Mouse (Mus musculus): ENCODE data around the gene Bud23. TPM values are rescaled to one million over a fixed set of nuclear protein-coding genes. Genes with fewer than 3 reads are reported as not detected.

Gene Bud23
- polyA plus RNA-seq, 1 experiment = 71.1 TPM

DNA sequence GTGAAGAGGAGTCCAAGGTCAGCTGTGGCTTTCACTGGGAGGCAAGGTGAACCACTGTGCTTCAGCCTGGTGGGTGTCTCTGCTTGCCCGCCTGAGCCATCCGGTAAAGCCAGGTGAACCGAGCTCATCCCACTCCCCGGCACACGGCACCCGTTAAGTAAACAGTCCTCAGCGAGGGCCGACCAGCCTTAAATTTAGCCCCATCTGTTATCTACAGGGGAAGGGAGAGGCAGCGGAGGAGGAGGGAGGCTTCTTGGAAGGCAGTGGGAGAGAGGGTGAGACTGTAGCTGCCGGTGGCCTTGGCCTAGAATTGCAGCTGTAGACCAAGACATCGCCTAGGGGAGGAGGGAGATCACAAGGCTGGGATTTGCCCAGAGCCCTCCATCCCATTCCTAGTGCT lies 24.0 kb downstream of the Bud23 start:
- Histone ChIP-seq H3K27me3 (ENCODE audit: control insufficient read depth, insufficient read depth, low read length, poor library complexity, severe bottlenecking) (no peaks in the 10 kb centered on the region), H3K9me3 (replicated peaks; ENCODE audit: control insufficient read depth, insufficient read depth, low read length, poor library complexity, severe bottlenecking) (no peaks in the 10 kb centered on the region), H3K9ac (ENCODE audit: low read depth, poor library complexity, severe bottlenecking) (no peak overlapping the region), H3K4me3 (ENCODE audit: low read depth, low read length) (no peak overlapping the region), H3K4me1 (ENCODE audit: control insufficient read depth, insufficient read depth, low read length) (no peaks in the 10 kb centered on the region), H3K27ac (ENCODE audit: insufficient read depth, low read length) (no peak overlapping the region), H3K36me3 (ENCODE audit: control insufficient read depth, insufficient read depth, low read length, poor library complexity, severe bottlenecking) (peaks cover 2% of the 10 kb centered on the region; the same call in 1 of the 2 replicates)
- TF ChIP-seq POLR2A (IDR thresholded peaks at IDR 0.05; ENCODE audit: insufficient read depth, low read length) (no peak), EP300 (IDR thresholded peaks at IDR 0.05; ENCODE audit: insufficient read depth, low read depth, low read length) (no peak), CTCF (IDR thresholded peaks at IDR 0.05; ENCODE audit: low read depth, low read length) (no peak)

DNA sequence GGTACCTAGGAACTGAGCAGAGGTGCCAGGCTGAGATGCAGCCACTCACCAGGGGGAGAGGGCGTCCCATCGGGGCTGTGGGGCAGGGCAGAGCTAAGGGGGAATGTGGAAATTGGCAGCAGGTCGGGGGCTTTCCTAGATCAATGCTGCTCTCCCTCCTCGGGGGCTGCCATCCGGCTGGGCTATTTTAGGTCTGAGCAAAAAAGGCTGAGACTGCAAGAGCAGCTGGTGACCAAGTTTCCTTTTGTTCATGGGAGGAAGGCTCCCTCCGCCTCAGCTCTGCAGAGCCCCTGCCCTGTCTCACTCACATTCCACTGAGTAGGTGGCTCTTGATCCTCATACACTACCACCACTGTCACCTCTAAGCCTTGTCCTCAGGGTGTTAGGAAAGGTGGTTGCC lies 24.7 kb downstream of the Bud23 start:
- Histone ChIP-seq H3K9ac (ENCODE audit: low read depth, poor library complexity, severe bottlenecking) (no peak overlapping the region), H3K27me3 (ENCODE audit: control insufficient read depth, insufficient read depth, low read length, poor library complexity, severe bottlenecking) (no peaks in the 10 kb centered on the region), H3K27ac (ENCODE audit: insufficient read depth, low read length) (no peak overlapping the region), H3K4me1 (ENCODE audit: control insufficient read depth, insufficient read depth, low read length) (no peaks in the 10 kb centered on the region), H3K36me3 (ENCODE audit: control insufficient read depth, insufficient read depth, low read length, poor library complexity, severe bottlenecking) (no peaks in the 10 kb centered on the region), H3K4me3 (ENCODE audit: low read depth, low read length) (no peak overlapping the region), H3K9me3 (replicated peaks; ENCODE audit: control insufficient read depth, insufficient read depth, low read length, poor library complexity, severe bottlenecking) (no peaks in the 10 kb centered on the region)
- no peak for TF ChIP-seq CTCF (IDR thresholded peaks at IDR 0.05; ENCODE audit: low read depth, low read length)

DNA sequence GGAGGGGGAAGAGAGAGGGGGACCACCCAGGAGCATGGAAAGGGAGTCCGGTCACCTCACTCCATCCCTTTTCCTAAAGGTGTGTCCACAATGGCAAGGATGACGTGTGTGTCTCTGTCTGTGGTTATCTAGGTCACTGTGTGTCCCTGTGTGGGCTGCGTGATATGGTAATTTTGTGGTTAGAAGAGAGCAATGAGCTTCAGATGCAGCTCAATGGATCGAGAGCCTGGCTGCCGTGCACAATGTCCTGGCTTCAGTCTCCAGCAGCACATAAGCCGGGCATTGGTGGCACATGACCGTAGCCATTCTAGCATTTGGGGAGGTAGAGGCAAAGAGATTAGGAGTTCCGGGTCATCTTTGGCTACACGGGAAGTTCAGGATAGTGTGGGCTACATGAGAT lies 25.2 kb downstream of the Bud23 start:
- TF ChIP-seq CTCF (IDR thresholded peaks at IDR 0.05; ENCODE audit: low read depth, low read length) = no peak
- no peak for TF ChIP-seq POLR2A (IDR thresholded peaks at IDR 0.05; ENCODE audit: insufficient read depth, low read length)
- no peak for TF ChIP-seq EP300 (IDR thresholded peaks at IDR 0.05; ENCODE audit: insufficient read depth, low read depth, low read length)
- H3K27me3 ChIP-seq (ENCODE audit: control insufficient read depth, insufficient read depth, low read length, poor library complexity, severe bottlenecking) = no peaks in the 10 kb centered on the region
- no peaks in the 10 kb centered on the region for H3K4me1 ChIP-seq (ENCODE audit: control insufficient read depth, insufficient read depth, low read length)
- no peaks in the 10 kb centered on the region for H3K36me3 ChIP-seq (ENCODE audit: control insufficient read depth, insufficient read depth, low read length, poor library complexity, severe bottlenecking)
- H3K9ac ChIP-seq (ENCODE audit: low read depth, poor library complexity, severe bottlenecking) = no peak overlapping the region
- H3K27ac ChIP-seq (ENCODE audit: insufficient read depth, low read length) = no peak overlapping the region
- no peaks in the 10 kb centered on the region for H3K9me3 ChIP-seq (replicated peaks; ENCODE audit: control insufficient read depth, insufficient read depth, low read length, poor library complexity, severe bottlenecking)
- H3K4me3 ChIP-seq (ENCODE audit: low read depth, low read length) = no peak overlapping the region

DNA sequence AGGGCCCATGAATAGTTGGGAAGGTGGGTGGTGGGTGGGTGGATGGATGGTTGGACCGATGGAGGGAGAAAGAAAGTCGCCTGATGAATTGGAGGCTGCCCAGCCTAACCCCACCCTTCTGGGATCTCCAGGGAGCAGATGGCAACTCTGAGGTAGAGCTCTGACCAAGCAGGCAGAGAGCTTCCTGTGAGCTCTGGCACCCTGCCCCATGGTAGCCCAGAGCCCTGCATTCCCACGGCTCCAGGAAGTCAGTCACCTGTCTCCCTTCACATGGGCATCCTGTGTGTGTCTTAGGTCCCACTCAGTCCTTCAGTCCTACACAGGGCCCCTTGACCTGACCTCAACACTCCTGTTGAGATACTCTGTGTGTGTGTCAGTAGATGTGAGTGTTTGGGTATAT lies 26.8 kb downstream of the Bud23 start:
- H3K27ac ChIP-seq (ENCODE audit: insufficient read depth, low read length) = no peak overlapping the region
- H3K9me3 ChIP-seq (replicated peaks; ENCODE audit: control insufficient read depth, insufficient read depth, low read length, poor library complexity, severe bottlenecking) = no peaks in the 10 kb centered on the region
- no peaks in the 10 kb centered on the region for H3K27me3 ChIP-seq (ENCODE audit: control insufficient read depth, insufficient read depth, low read length, poor library complexity, severe bottlenecking)
- no peaks in the 10 kb centered on the region for H3K4me1 ChIP-seq (ENCODE audit: control insufficient read depth, insufficient read depth, low read length)
- TF ChIP-seq POLR2A (IDR thresholded peaks at IDR 0.05; ENCODE audit: insufficient read depth, low read length) (no peak), CTCF (IDR thresholded peaks at IDR 0.05; ENCODE audit: low read depth, low read length) (no peak), EP300 (IDR thresholded peaks at IDR 0.05; ENCODE audit: insufficient read depth, low read depth, low read length) (no peak)
- no peaks in the 10 kb centered on the region for H3K36me3 ChIP-seq (ENCODE audit: control insufficient read depth, insufficient read depth, low read length, poor library complexity, severe bottlenecking)
- no peak overlapping the region for H3K4me3 ChIP-seq (ENCODE audit: low read depth, low read length)
- no peak overlapping the region for H3K9ac ChIP-seq (ENCODE audit: low read depth, poor library complexity, severe bottlenecking)

DNA sequence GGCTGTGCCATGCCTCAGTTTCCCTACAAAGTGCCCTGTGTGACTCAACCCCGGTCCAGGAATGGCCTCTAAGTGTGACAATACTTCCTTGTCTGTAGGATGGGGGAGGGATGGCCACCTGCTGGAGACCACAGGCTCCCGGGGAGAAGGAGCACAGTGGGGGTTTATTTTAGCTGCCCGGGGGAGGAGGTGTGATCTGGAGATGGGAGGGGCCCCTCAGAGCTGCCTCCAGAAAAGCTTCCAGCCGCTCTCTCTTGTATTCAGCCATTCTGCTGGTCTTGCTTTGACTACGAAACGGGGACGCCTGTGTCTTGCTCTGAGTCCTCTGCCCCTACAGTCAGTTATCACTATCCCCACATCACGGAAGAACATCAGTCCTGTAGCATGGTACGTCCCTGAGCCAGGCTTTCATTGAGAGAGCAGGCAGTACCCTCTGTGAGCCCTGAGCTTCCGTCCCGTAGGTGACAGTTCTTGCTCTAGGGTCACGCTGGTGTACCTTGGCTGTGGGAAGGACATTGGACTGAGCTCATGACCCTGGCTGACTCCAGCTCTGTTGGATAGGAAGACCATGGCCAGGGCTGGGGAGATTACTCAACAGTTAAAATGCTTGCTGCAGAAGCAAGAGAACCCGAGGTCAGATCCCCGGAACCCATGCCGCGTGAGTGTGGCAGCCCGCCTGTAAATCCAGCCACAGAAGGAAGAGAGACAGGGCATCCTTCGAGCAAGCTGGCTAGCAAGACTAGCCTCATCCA lies 29.0 kb downstream of the Bud23 start:
- H3K9ac ChIP-seq (ENCODE audit: low read depth, poor library complexity, severe bottlenecking) = no peak overlapping the region
- H3K4me1 ChIP-seq (ENCODE audit: control insufficient read depth, insufficient read depth, low read length) = no peaks in the 10 kb centered on the region
- no peaks in the 10 kb centered on the region for H3K36me3 ChIP-seq (ENCODE audit: control insufficient read depth, insufficient read depth, low read length, poor library complexity, severe bottlenecking)
- no peaks in the 10 kb centered on the region for H3K27me3 ChIP-seq (ENCODE audit: control insufficient read depth, insufficient read depth, low read length, poor library complexity, severe bottlenecking)
- no peak overlapping the region for H3K4me3 ChIP-seq (ENCODE audit: low read depth, low read length)
- TF ChIP-seq POLR2A (IDR thresholded peaks at IDR 0.05; ENCODE audit: insufficient read depth, low read length) = no peak
- TF ChIP-seq EP300 (IDR thresholded peaks at IDR 0.05; ENCODE audit: insufficient read depth, low read depth, low read length) = no peak
- no peak for TF ChIP-seq CTCF (IDR thresholded peaks at IDR 0.05; ENCODE audit: low read depth, low read length)
- H3K9me3 ChIP-seq (replicated peaks; ENCODE audit: control insufficient read depth, insufficient read depth, low read length, poor library complexity, severe bottlenecking) = no peaks in the 10 kb centered on the region
- H3K27ac ChIP-seq (ENCODE audit: insufficient read depth, low read length) = no peak overlapping the region

DNA sequence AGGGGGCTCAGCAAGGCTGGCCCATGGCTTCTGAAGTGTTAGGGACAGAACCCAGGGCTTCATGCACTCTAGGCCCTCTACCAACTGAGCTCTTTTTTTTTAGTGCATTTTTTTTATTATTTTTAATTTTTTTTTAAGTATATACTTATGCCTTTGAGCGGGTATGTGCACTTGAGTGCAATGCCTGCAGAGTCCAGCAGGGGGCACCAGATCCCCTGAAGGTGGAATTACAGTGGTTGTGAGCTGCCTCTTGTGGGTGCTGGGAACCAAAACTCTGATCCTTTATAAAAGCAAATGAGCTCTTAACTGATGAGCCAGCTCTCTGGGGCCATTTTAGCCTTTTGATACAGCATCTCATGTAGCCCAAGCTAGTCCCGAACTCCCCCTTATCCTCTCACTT lies 30.2 kb downstream of the Bud23 start:
- H3K9ac ChIP-seq (ENCODE audit: low read depth, poor library complexity, severe bottlenecking) = no peak overlapping the region
- no peaks in the 10 kb centered on the region for H3K9me3 ChIP-seq (replicated peaks; ENCODE audit: control insufficient read depth, insufficient read depth, low read length, poor library complexity, severe bottlenecking)
- H3K27me3 ChIP-seq (ENCODE audit: control insufficient read depth, insufficient read depth, low read length, poor library complexity, severe bottlenecking) = no peaks in the 10 kb centered on the region
- no peak for TF ChIP-seq POLR2A (IDR thresholded peaks at IDR 0.05; ENCODE audit: insufficient read depth, low read length)
- TF ChIP-seq EP300 (IDR thresholded peaks at IDR 0.05; ENCODE audit: insufficient read depth, low read depth, low read length) = no peak
- TF ChIP-seq CTCF (IDR thresholded peaks at IDR 0.05; ENCODE audit: low read depth, low read length) = peak; percentile 49
- no peak overlapping the region for H3K27ac ChIP-seq (ENCODE audit: insufficient read depth, low read length)
- no peaks in the 10 kb centered on the region for H3K36me3 ChIP-seq (ENCODE audit: control insufficient read depth, insufficient read depth, low read length, poor library complexity, severe bottlenecking)
- H3K4me1 ChIP-seq (ENCODE audit: control insufficient read depth, insufficient read depth, low read length) = no peaks in the 10 kb centered on the region
- H3K4me3 ChIP-seq (ENCODE audit: low read depth, low read length) = no peak overlapping the region
